Mouse (Mus musculus) C2C12 (cell line): ENCODE measurements at regions not wholly inside any gene's neighbourhood (a gene's known extent, or its start where the extent isn't known, plus 50 kb on each side); places are given as distances from the start of the nearest gene placed in this dataset.

ENCODE experiments used
- CTCF ChIP-seq: IDR thresholded peaks from one replicate; pipeline ENCODE4 v1.5.1; 2011; ENCODE audit not compliant: control insufficient read depth, insufficient read depth, insufficient read length
- MAX ChIP-seq: IDR thresholded peaks from one replicate; pipeline ENCODE4 v1.6.1; 2011; ENCODE audit warnings: mild to moderate bottlenecking, control low read depth
- MYOD1 ChIP-seq: IDR thresholded peaks from one replicate; pipeline ENCODE4 v1.6.1; 2011; ENCODE audit warnings: low read depth; ENCODE audit not compliant: control insufficient read depth, insufficient read length
- USF1 ChIP-seq: IDR thresholded peaks from one replicate; pipeline ENCODE4 v1.6.1; 2011; ENCODE audit warnings: low read depth, mild to moderate bottlenecking, control low read depth, moderate library complexity

DNA sequence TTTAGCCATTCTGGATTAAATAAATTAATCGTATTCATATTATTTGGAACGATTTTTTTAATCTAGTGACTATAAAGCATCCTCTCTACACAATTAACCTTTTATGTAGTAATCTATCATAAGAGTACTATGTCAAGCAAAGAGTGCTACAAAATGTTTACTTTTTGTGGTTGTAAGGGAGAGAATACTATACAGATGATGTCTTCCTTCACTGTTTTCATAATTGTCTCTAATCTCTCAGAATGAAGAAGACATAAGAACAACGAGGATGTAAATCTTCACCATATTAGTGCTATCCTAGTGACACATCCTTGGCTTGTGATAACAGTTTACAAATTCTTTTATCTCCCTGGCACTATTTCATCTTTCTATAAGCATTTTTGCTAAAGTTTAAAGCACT is 735.6 kb downstream of the Flrt2 start:
- TF ChIP-seq CTCF = no peak
- TF ChIP-seq MAX = no peak
- TF ChIP-seq USF1 = no peak
- no peak for TF ChIP-seq MYOD1
